Comparison of ENCODE assay signal across 10 mouse cellular contexts in the genomic region with DNA sequence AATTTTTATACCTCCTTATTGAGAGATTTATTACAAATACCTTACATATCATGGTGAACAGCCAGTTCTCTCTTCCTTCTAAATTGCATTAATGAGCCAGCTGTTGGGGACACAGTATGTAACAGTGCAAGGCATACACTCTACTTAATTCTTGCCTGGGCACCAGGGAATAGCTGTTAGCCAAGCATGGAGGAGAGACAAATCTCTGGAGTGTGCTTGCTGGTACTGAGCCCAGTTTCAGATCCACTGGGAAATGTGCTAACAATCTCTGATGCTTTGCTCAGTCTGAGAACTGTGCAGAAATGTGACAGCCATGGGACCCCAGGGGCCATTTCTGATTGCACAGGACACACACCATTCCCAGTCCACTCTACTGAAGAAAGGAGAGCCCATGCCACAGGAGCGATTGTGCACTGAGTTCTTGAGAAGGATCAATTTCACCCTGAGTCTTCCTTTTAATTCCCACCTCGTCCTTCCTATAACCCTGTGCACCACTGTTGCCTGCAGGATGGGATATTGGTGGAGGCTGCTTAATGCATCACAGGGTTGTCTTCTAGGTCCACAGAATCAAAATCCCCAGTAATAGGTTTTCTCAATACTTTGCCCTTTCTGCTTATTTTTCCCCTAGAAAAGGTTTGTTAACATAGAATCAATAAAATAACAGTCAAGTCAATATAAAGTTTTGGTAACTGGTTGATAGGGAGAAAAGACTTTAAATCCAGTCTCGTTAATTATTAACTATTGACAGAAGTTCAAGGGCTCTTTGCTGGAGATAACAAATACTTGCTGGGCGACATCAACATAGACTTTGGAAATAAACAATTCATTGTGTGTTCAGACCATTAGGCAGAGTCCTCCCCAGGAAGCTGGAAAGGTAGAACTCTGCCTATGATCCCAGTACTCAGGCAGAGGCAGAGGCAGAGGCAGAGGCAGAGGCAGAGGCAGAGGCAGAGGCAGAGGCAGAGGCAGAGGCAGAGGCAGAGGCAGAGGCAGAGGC. TPM values are rescaled to one million over a fixed set of nuclear protein-coding genes. Genes with fewer than 3 reads are reported as not detected.
DNase-seq lines count a peak whose midpoint lies in the region; ATAC-seq and TF ChIP-seq lines count a peak whose summit lies in the region.
"Had no signal": no experiment of that assay in that cellular context is flagged by ENCODE, and none has a peak within 500 bp of the region (broad histone marks: within the 10 kb centered on the region; RNA-seq: fewer than 3 reads in every experiment).

No protein-coding gene starts in this region.

- H3K9ac ChIP-seq in neural tube, embryonic 12.5 days: no peak overlapping the region
- H3K9ac ChIP-seq in liver, postnatal 0 days (replicated peaks): no peak overlapping the region

- no peaks in the 10 kb centered on the region for H3K27me3 ChIP-seq in cerebellum, adult 2 months (ENCODE audit: control insufficient read depth, insufficient read depth, low read length)
- no peaks in the 10 kb centered on the region for H3K27me3 ChIP-seq in neural tube, embryonic 12.5 days (replicated peaks)
- no peaks in the 10 kb centered on the region for H3K27me3 ChIP-seq in liver, postnatal 0 days (ENCODE audit: insufficient read depth, low read length)

- H3K36me3 ChIP-seq in neural tube, embryonic 12.5 days: no peaks in the 10 kb centered on the region
- no peaks in the 10 kb centered on the region for H3K36me3 ChIP-seq in liver, postnatal 0 days (replicated peaks; ENCODE audit: insufficient read depth, low read length)

- H3K4me1 ChIP-seq in cerebellum, adult 2 months (ENCODE audit: control insufficient read depth, insufficient read depth, low read length): 0 out of 2 replicates have a peak, but pooled peaks cover 2% of the 10 kb centered on the region
- H3K4me1 ChIP-seq in neural tube, embryonic 12.5 days: no peaks in the 10 kb centered on the region
- 0 out of 2 replicates have a peak, but pooled peaks cover 7% of the 10 kb centered on the region for H3K4me1 ChIP-seq in liver, postnatal 0 days (ENCODE audit: insufficient read depth)

- 0 out of 2 replicates have a peak, but pooled peaks have one; percentile 28 for TF ChIP-seq EP300 in liver, postnatal 0 days (IDR thresholded peaks at IDR 0.05; ENCODE audit: low read depth)

- peak; percentile 40; the same call in 1 of the 2 replicates for ATAC-seq in cerebellum, adult (ENCODE audit: insufficient number of reproducible peaks, low FRiP score, low TSS enrichment)
- peak; percentile 63; the same call in 1 of the 2 replicates for ATAC-seq in neural tube, embryonic 12.5 days (ENCODE audit: low FRiP score, low read depth)
- peak; percentile 96 for ATAC-seq in liver, postnatal 0 days

- no peak overlapping the region for H3K4me2 ChIP-seq in neural tube, embryonic 12.5 days (replicated peaks)
- peak overlapping the region; percentile 45; the same call in 1 of the 2 replicates for H3K4me2 ChIP-seq in liver, postnatal 0 days (ENCODE audit: low read depth, low read length)

- H3K9me3 ChIP-seq in neural tube, embryonic 12.5 days: no peaks in the 10 kb centered on the region
- H3K9me3 ChIP-seq in liver, postnatal 0 days (ENCODE audit: low read length): no peaks in the 10 kb centered on the region

- TF ChIP-seq CTCF in cerebellum, adult 2 months (IDR thresholded peaks at IDR 0.05; ENCODE audit: borderline replicate concordance, insufficient read depth, low read depth, low read length): no peak
- TF ChIP-seq CTCF in liver, postnatal 0 days (IDR thresholded peaks at IDR 0.05; ENCODE audit: low read depth): no peak

- DNase-seq in cerebellum, adult 2 months: no peak
- no peak for DNase-seq in neural tube, embryonic 10.5 days (ENCODE audit: extremely low spot score, low spot score)
- DNase-seq in liver, postnatal 0 days: no peak
- DNase-seq in testis, postnatal 14 days (ENCODE audit: low spot score): peak; percentile 8
- DNase-seq in left cerebral cortex, adult 9 months (ENCODE audit: low spot score in 2 of 2): no peak
- DNase-seq in layer of hippocampus, adult 8-10 months (ENCODE audit: low spot score in 2 of 2): no peak
- DNase-seq: lung, postnatal 36 days had no signal

- TF ChIP-seq POLR2A in cerebellum, adult 2 months (IDR thresholded peaks at IDR 0.05; ENCODE audit: borderline replicate concordance, insufficient read depth, low read length): no peak

- no peak overlapping the region for H3K27ac ChIP-seq in cerebellum, adult 2 months (ENCODE audit: insufficient read depth, low read length)
- H3K27ac ChIP-seq in neural tube, embryonic 12.5 days: no peak overlapping the region
- H3K27ac ChIP-seq in liver, postnatal 0 days (ENCODE audit: low read depth): peak overlapping the region; percentile 73

- 78% methylated on average over 4 of the region's 4 CpGs for WGBS in cerebellum, adult 2 months
- WGBS in neural tube, embryonic 12.5 days: 79% methylated on average over 4 of the region's 4 CpGs
- 48% methylated on average over 4 of the region's 4 CpGs for WGBS in liver, postnatal 0 days (ENCODE audit: insufficient replicate concordance)

- no peak overlapping the region for H3K4me3 ChIP-seq in cerebellum, adult 2 months (replicated peaks; ENCODE audit: insufficient read depth, low read depth, low read length)
- no peak overlapping the region for H3K4me3 ChIP-seq in neural tube, embryonic 12.5 days
- no peak overlapping the region for H3K4me3 ChIP-seq in liver, postnatal 0 days (ENCODE audit: low read depth, low read length)

RNA-seq across cellular contexts. Expression of a gene that starts 25.1 kb away (rescaled TPM):
- 46.9 and 49.4 TPM in 2 replicates for polyA plus RNA-seq in cerebellum, adult 2 months (2012; rRNA removed)
- polyA plus RNA-seq in neural tube, embryonic 12.5 days (2016; fragmentation: Nextera tagmentation; extraction: Ambion mirVana): 6.6 and 6.8 TPM in 2 replicates
- polyA plus RNA-seq in liver, postnatal 0 days (2015; fragmentation: Nextera tagmentation; extraction: Ambion mirVana): 5.8 and 6.6 TPM in 2 replicates
- 10 to 100 TPM; 15.6 to 19.5 (median 18.0) TPM for total RNA-seq in layer of hippocampus, adult 8-10 months (2022)

RNA-seq across cellular contexts. Expression of a gene that starts 31.5 kb away (rescaled TPM):
- polyA plus RNA-seq in cerebellum, adult 2 months (2012; rRNA removed): 4.7 and 5.9 TPM in 2 replicates
- polyA plus RNA-seq in neural tube, embryonic 12.5 days (2016; fragmentation: Nextera tagmentation; extraction: Ambion mirVana): 31.8 and 32.9 TPM in 2 replicates
- polyA plus RNA-seq in liver, postnatal 0 days (2015; fragmentation: Nextera tagmentation; extraction: Ambion mirVana): 7.4 and 9.8 TPM in 2 replicates
- total RNA-seq in layer of hippocampus, adult 8-10 months (2022): 1 to 10 TPM; 5.0 to 6.8 (median 5.6) TPM
- total RNA-seq: neutrophil, adult 5-6 weeks had no signal

Comparison
In these comparisons a context has a peak if more than half of its experiments do, and no peak if none do; other contexts are left out.
1. ATAC-seq: peak in every context shown above with its lines; median percentile 96 in liver, postnatal 0 days; 63 in neural tube, embryonic 12.5 days; 40 in cerebellum, adult.